Mouse (Mus musculus): ENCODE measurements around the gene Izumo4.

Izumo4 gene

GRCm38 (mm10) chr10:80669737-80670485, 32.1 kb upstream of the Izumo4 start:
- DNase-seq = peak; percentile 73

- no peak for DNase-seq
Measured at GRCm38 (mm10) chr10:80670531-80670930, 31.5 kb upstream of the Izumo4 start.

- no peak for DNase-seq
Measured at GRCm38 (mm10) chr10:80671251-80671650, 30.7 kb upstream of the Izumo4 start.

- DNase-seq = no peak
Measured at GRCm38 (mm10) chr10:80671936-80672690, 29.9 kb upstream of the Izumo4 start.

- DNase-seq = no peak
Measured at GRCm38 (mm10) chr10:80673690-80674089, 28.3 kb upstream of the Izumo4 start.

- peak; percentile 59 for DNase-seq
Measured at GRCm38 (mm10) chr10:80674161-80674711, 27.7 kb upstream of the Izumo4 start.

GRCm38 (mm10) chr10:80674851-80675404, 27.1 kb upstream of the Izumo4 start:
- no peak for DNase-seq

- DNase-seq = peak; percentile 42
Measured at GRCm38 (mm10) chr10:80675405-80676197, 26.4 kb upstream of the Izumo4 start.

GRCm38 (mm10) chr10:80676198-80676928, 25.6 kb upstream of the Izumo4 start:
- DNase-seq = peak; percentile 100

- DNase-seq = no peak
Measured at GRCm38 (mm10) chr10:80677128-80677875, 24.7 kb upstream of the Izumo4 start.

- peak; percentile 99 for DNase-seq
Measured at GRCm38 (mm10) chr10:80677942-80678436, 24.0 kb upstream of the Izumo4 start, which contains the start of gene Mknk2. Mknk2 (minus strand) TSS chr10:80678112.

GRCm38 (mm10) chr10:80678601-80679377, 23.2 kb upstream of the Izumo4 start:
- peak; percentile 81 for DNase-seq

- no peak for DNase-seq
Measured at GRCm38 (mm10) chr10:80679556-80680259, 22.3 kb upstream of the Izumo4 start.

GRCm38 (mm10) chr10:80680260-80680696, 21.7 kb upstream of the Izumo4 start:
- no peak for DNase-seq

GRCm38 (mm10) chr10:80682003-80682402, 20.0 kb upstream of the Izumo4 start:
- DNase-seq = no peak

- no peak for DNase-seq
Measured at GRCm38 (mm10) chr10:80683647-80684046, 18.3 kb upstream of the Izumo4 start.

GRCm38 (mm10) chr10:80684214-80684613, 17.8 kb upstream of the Izumo4 start:
- DNase-seq = peak; percentile 85

GRCm38 (mm10) chr10:80684984-80685383, 17.0 kb upstream of the Izumo4 start:
- DNase-seq = no peak

- no peak for DNase-seq
Measured at GRCm38 (mm10) chr10:80686617-80687016, 15.4 kb upstream of the Izumo4 start.
